Mouse (Mus musculus): ENCODE data around the gene Dhps. TPM values are rescaled to one million over a fixed set of nuclear protein-coding genes. Genes with fewer than 3 reads are reported as not detected.
"Not testable (repeated sequence)": the region's sequence is repeated elsewhere in the genome, so short reads cannot be mapped to it uniquely, and the experiment has no call there.

Dhps gene
- total RNA-seq, 2 experiments from 2014 or later = 53.2 to 56.1 TPM

- peak; percentile 87 to 97 for DNase-seq (ENCODE audit: low spot score in 2 of 2)
Measured at GRCm38 (mm10) chr8:85059879-85060616, 11.5 kb upstream of the Dhps start, which contains the start of gene Fbxw9. TSS of gene Fbxw9 (plus strand) at chr8:85060055.

- no peak for DNase-seq (ENCODE audit: low spot score in 2 of 2)
Measured at GRCm38 (mm10) chr8:85062603-85063002, 9.0 kb upstream of the Dhps start.

DNA sequence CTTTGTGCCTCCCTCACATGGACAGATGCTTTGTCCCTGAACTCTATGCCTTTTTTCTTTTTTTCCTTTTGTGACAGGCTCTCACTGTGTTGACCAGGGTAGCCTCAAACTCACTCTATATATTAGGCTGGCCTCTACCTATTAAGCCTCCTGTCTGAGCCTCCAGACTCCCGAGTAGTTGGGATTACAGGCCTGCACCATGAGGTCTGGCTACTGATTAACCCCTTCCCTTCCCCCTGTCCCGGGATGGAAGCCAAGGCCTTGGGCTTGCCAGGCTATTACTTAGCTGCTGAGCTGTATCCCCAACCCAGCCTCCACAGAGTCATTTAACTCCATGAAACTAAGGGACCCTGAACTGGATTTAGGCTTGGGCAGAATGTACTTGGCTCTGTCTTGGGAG, 6.3 kb upstream of the Dhps start:
- no peak for DNase-seq (ENCODE audit: low spot score in 2 of 2)

GRCm38 (mm10) chr8:85067155-85067554, 4.4 kb upstream of the Dhps start:
- no peak for DNase-seq (ENCODE audit: low spot score in 2 of 2)

DNA sequence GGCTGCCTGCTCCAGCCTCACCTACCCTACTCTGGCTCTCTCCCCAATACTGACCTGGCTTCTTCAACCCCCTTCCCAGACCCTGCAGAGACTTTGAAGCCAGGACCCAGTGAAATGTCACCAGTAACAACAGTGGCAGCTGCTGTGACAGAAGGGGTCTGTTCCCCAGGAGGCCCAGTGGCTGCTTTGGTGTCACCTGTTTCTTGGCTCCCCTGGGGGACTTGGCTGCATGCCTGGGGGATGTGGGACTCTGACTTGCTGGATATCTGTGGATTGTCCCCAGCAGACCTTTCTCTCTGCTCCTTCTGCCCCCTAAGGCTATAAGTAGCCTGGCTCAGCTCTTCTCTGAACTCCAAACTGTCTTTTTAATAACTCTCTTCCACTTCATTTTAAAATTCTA, 3.6 kb upstream of the Dhps start, which contains the start of gene Gm5741:
Gene Gm5741, minus strand, starts transcription at position 1 of the 400 bp plus-strand sequence.
- DNase-seq (ENCODE audit: low spot score in 2 of 2) = no peak

DNA sequence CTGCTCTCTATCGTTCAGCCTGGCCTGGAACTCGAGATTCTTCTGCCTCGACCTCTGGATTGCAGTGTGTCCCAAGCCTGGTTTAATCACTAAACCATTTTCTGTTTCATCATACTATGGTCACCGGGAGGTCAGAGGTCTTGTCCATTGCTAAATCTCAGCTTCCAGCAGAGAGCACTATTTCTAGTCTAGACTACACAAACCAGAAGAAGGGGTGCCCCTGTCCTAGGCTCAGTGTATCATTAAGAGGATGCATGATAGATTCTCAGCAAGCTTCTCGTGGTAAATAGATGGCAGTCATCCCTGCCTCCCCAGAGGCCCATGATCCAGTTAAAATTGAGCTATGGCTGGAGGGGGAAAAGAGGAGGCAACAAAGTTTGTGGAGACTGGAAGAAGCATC, 516 bp upstream of the Dhps start:
- DNase-seq (ENCODE audit: low spot score in 2 of 2) = no peak

DNA sequence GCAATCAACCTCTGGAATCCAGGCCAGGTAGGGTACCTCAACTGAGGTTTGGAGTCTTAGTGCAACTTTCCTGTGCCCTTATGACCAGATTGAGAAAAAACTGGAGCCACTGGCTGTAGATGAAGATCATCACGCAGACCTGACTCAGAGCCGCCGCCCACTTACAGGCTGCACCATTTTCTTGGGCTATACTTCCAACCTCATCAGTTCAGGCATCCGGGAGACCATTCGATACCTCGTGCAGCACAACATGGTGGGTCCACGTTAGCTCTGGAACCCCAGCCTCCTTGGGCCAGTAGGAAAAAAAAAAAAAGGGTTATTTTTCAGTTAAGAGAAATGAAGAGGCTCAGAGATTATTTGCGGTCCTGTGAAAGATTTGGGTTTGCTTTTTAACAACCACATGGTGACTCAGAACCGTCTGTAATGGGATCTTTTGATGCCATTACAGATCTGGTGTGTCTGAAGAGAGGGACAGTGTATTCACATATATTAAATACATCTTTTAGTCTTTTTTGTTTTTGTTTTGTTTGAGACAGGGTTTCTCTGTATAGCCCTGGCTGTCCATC, 890 bp downstream of the Dhps start:
- no peak for DNase-seq (ENCODE audit: low spot score in 2 of 2)

- no peak for DNase-seq (ENCODE audit: low spot score in 2 of 2)
Measured at GRCm38 (mm10) chr8:85073041-85073612, 1.6 kb downstream of the Dhps start.

- DNase-seq (ENCODE audit: low spot score in 2 of 2) = no peak
Measured at GRCm38 (mm10) chr8:85074167-85074566, 2.6 kb downstream of the Dhps start.

DNA sequence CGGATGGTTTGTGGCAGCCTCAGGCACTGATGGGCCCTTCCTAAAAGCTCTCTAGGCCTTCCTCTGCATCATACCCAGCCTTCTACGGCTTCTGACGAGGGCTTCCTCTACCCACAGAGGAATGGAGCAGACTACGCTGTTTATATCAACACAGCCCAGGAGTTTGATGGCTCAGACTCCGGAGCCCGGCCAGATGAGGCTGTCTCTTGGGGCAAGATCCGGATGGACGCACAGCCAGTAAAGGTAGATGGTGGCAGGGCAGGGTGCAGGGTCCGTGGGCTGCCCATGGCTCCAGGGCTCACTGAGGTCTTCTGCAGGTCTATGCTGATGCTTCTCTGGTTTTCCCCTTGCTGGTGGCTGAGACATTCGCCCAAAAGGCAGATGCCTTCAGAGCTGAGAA, 3.1 kb downstream of the Dhps start:
- no peak for DNase-seq (ENCODE audit: low spot score in 2 of 2)

- no peak for DNase-seq (ENCODE audit: low spot score in 2 of 2)
Measured at GRCm38 (mm10) chr8:85076001-85076400, 4.4 kb downstream of the Dhps start.

GRCm38 (mm10) chr8:85076993-85077392, 5.4 kb downstream of the Dhps start:
- DNase-seq (ENCODE audit: low spot score in 2 of 2) = peak; percentile 75 to 91

DNA sequence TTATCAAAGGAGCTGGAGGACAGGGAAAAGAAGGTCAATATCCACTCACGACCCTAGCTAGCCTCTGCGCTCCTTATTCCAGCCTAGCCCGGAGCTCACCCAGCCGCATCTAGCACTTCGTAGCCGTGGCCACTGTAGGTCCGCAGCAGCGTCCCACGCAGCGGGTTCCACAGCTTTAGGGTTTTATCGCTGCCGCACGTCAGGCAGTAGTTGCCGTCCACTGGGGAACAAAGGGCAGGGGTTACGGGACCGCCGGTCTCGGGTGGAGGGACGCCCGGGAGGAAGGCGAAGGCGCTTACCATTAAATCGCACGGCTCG, 8.6 kb downstream of the Dhps start:
- no peak for DNase-seq (ENCODE audit: low spot score in 2 of 2)

GRCm38 (mm10) chr8:85080532-85081215, 9.1 kb downstream of the Dhps start, which contains the start of gene Wdr83os:
TSS of gene Wdr83os (plus strand) at chr8:85080740.
- DNase-seq (ENCODE audit: low spot score in 2 of 2) = peak in 1 of 2 experiments; percentile 67

GRCm38 (mm10) chr8:85081216-85081555, 9.6 kb downstream of the Dhps start, which contains the start of gene Wdr83:
TSS of gene Wdr83 (minus strand) at chr8:85081306.
- DNase-seq (ENCODE audit: low spot score in 2 of 2) = no peak

- DNase-seq (ENCODE audit: low spot score in 2 of 2) = not testable (repeated sequence)
Measured at GRCm38 (mm10) chr8:85082169-85082568, 10.6 kb downstream of the Dhps start.

DNA sequence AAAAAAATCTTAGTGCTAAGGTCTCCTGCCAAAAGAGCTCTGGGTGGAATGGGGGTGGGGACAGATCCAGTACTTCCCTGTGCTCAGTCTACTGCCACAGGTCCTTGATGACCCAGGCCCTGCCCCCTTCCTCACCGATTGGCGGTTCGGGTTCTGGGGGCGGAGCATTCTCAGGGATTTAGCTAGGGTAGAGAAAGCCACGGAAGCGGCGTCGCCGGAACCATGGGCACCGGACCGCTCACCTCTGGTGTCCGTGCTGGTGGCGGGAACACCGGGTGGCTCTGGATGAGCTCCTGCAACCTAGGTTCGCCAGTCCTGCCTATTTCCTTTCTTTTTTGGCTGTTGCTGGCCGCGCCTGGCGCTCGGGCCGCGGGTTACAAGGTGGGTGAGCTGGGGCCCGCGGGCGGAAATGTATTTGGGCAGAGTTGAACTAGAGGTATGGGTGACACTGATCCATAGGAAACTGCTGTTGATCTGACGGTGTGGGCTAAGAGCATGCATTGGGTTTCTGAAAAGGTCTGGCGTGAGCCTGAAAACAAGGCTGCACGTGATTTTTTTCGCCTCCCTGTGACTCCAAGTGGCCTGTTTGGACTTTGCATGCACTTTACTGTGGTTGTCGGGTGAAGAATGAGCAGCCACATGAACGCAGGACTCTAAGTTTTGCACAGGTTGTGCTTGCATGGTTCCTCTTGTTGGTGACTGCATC, 11.7 kb downstream of the Dhps start, which contains the start of gene Man2b1:
Gene Man2b1, plus strand, starts transcription at position 163 of the 706 bp plus-strand sequence.
- peak; percentile 84 to 92 for DNase-seq (ENCODE audit: low spot score in 2 of 2)

GRCm38 (mm10) chr8:85084633-85085032, 13.1 kb downstream of the Dhps start:
- no peak for DNase-seq (ENCODE audit: low spot score in 2 of 2)

GRCm38 (mm10) chr8:85086238-85086637, 14.7 kb downstream of the Dhps start:
- no peak for DNase-seq (ENCODE audit: low spot score in 2 of 2)

DNA sequence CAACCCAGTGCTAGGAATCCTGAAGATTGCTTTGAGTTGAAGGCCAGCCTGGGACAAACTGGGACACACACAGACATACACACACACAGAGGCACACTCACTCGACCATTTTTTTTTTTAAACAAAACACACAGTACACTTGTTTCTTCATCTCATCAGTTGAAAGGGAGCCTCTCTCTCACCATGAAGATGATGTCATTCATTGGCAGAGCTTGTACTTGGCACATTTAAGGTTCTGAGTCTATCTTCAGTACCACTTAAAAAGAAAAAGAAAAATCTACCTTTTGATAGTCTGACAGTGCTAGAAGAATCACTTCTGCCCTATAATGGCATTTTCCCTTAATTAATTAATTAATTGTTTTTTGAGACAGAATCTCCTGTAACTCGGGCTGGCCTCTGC, 17.2 kb downstream of the Dhps start:
- DNase-seq (ENCODE audit: low spot score in 2 of 2) = no peak

DNA sequence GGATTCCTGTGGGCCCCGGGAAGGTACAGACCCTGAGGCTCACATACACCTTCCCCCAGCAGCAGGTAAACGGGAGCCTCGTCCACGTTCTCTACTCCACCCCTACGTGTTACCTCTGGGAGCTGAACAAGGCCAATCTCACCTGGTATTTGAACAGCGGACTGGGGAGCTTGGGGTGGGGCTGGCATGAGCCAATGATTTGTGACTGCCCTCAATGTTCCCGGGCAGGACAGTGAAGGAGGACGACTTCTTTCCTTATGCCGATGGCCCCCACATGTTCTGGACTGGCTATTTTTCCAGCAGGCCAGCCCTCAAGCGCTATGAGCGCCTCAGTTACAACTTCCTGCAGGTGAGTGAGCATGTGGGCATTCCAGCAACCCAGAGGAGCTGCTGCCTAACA, 19.3 kb downstream of the Dhps start:
- no peak for DNase-seq (ENCODE audit: low spot score in 2 of 2)

Data from layer of hippocampus, adult 18-20 months (tissue).